Mouse (Mus musculus) midbrain, embryonic 14.5 days (tissue): ENCODE results near the gene Cul4b. TPM values are rescaled to one million over a fixed set of nuclear protein-coding genes. Genes with fewer than 3 reads are reported as not detected.
"Not testable (repeated sequence)": the region's sequence is repeated elsewhere in the genome, so short reads cannot be mapped to it uniquely, and the experiment has no call there.

Experiments used
- ATAC-seq: fragments of 200-750 bp; cut with Nextera tagmentation; 2 replicates; pipeline ENCODE4 v1.8.0; 2017; ENCODE audit warnings: moderate number of reproducible peaks, moderate library complexity; ENCODE audit not compliant: low FRiP score, low TSS enrichment
- DNase-seq: peaks from one replicate; pipeline ENCODE4 v3.0.0-alpha.2; 2015
- H3K27ac ChIP-seq: fragments of 300-500 bp; sonication (generic); replicated peaks from 2 replicates; pipeline ENCODE4 v1.5.1; 2014; ENCODE audit warnings: mild to moderate bottlenecking, low read depth, low read length, moderate library complexity
- H3K27me3 ChIP-seq: fragments of 300-500 bp; sonication (generic); 2 replicates; pipeline ENCODE4 v1.6.1; 2014; ENCODE audit warnings: low read length, control low read depth, mixed read lengths; ENCODE audit not compliant: control insufficient read depth, insufficient read depth
- H3K36me3 ChIP-seq: fragments of 300-500 bp; sonication (generic); 2 replicates; pipeline ENCODE4 v1.6.1; 2014; ENCODE audit warnings: low read length, control low read depth; ENCODE audit not compliant: control insufficient read depth, insufficient read depth
- H3K4me1 ChIP-seq: fragments of 300-500 bp; sonication (generic); 2 replicates; pipeline ENCODE4 v1.6.1; 2014; ENCODE audit warnings: mild to moderate bottlenecking, antibody characterized with exemption, low read length, control low read depth; ENCODE audit not compliant: control insufficient read depth, insufficient read depth
- H3K4me2 ChIP-seq: fragments of 300-500 bp; sonication (generic); 2 replicates; pipeline ENCODE4 v1.6.1; 2014; ENCODE audit warnings: mild to moderate bottlenecking, low read length, moderate library complexity
- H3K4me3 ChIP-seq: fragments of 300-500 bp; sonication (generic); replicated peaks from 2 replicates; pipeline ENCODE4 v1.5.1; 2014; ENCODE audit warnings: low read depth, low read length
- H3K9ac ChIP-seq: fragments of 300-500 bp; sonication (generic); replicated peaks from 2 replicates; pipeline ENCODE4 v1.6.1; 2014; ENCODE audit warnings: mild to moderate bottlenecking, low read length, moderate library complexity
- H3K9me3 ChIP-seq: fragments of 300-500 bp; sonication (generic); 2 replicates; pipeline ENCODE4 v1.6.1; 2016; ENCODE audit warnings: low read length, control low read depth, mixed read lengths; ENCODE audit not compliant: control insufficient read depth
- WGBS: fragments of 180-500 bp; shearing (Covaris S2); extraction: QIAGEN DNeasy Blood & Tissue Kit; methylation state at CpG from one replicate; pipeline ENCODE4 v1.1.7; 2014; 5-methylcytosine and 5-hydroxymethylcytosine counted together
- polyA plus RNA-seq: library from polyadenylated mRNA; unstranded; fragments of >200 nt; fragmentation: Nextera tagmentation; extraction: Ambion mirVana; gene quantifications from 2 replicates; pipeline ENCODE4 v1.2.1, GENCODE M21; 2014

Gene Cul4b
- polyA plus RNA-seq, 1 experiment from 2014 or later = 26.0 TPM

DNA sequence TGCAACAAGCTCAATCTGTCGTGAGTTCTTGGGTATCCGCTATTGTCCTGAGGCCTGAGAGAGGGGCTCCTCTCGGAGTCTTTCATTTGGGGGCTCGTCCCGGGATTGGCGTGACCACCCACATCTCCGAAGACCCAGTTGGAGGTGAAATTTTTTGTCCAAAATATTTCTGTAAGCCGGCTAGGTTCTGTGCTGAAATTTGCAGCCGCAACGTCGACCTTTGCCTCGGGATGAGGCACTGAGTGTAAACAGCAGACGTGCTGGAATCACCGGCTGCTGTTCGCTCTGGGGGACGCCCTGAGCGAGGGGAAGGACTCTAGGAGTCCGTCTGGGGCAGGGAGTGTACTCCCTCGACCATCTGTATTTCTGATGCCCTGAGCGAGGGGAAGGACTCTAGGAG, 90.5 kb downstream of the Cul4b start:
- not testable (repeated sequence) for H3K4me3 ChIP-seq, H3K36me3 ChIP-seq, H3K9me3 ChIP-seq, ATAC-seq, H3K27ac ChIP-seq, H3K27me3 ChIP-seq, H3K9ac ChIP-seq, H3K4me1 ChIP-seq
- WGBS = 34% methylated on average over 20 of the region's 20 CpGs
- peak; percentile 1 for DNase-seq
- peak overlapping the region; percentile 22 for H3K4me2 ChIP-seq

Other genes with a start within 250 kb of the Cul4b start
- 42.4 and 74.1 TPM in 2 replicates for gene Lamp2, start 119.7 kb downstream of the Cul4b start, polyA plus RNA-seq
- gene Mcts1, start 24.4 kb upstream of the Cul4b start, polyA plus RNA-seq = 167 and 181 TPM in 2 replicates
- 26.1 and 27.3 TPM in 2 replicates for gene C1galt1c1, start 58.9 kb upstream of the Cul4b start, polyA plus RNA-seq
- not detected in 2 replicates for gene 6030498E09Rik, start 196.5 kb upstream of the Cul4b start, polyA plus RNA-seq